In the genomic region with DNA sequence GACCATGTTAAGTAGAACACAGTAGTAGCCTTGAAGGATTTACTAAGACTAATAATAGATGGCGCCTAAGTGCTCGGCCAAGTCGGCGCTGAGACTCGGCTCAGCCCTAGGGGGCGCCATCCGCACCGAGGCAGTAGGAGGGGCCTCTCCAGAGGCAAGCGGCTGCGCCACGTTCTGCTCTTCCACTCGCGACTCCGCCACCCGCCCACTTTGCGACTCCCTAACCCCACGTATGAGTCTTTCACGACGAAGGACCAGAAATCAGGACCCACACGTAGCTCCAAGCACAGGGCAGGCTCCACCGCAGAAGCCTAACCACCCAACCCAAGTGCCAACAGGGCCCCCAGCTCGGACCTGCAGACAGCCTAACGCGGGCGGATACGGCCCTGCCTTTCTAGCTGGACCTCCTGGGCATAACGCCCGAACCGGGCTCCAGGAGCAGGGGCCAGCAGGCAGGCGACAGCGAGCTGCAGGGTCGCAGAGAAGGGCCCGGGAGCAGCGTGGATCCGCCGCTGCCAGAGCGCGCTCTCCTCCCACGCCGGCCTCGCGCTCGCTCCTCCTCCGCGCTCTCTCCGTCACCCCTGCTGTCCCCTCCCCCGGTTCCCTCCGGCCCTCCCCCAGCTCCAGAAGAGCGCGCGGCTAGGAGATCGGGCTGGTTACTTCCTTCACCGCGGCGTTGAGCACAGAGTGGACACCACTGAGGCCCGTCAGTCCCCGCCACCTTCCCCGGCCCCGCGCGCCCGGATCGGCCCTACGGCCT, we compare ENCODE assay signal across 8 mouse cellular contexts. TPM values are rescaled to one million over a fixed set of nuclear protein-coding genes. Genes with fewer than 3 reads are reported as not detected.
DNase-seq lines count a peak whose midpoint lies in the region; ATAC-seq lines count a peak whose summit lies in the region.

A gene (plus strand): TSS at position 274 of the 760 bp plus-strand sequence.

- under 1% methylated on average over 64 of the region's 64 CpGs for WGBS in intestine, embryonic 14.5 days

- peak within 1 kb of the TSS; percentile 73 for H3K4me2 ChIP-seq in intestine, embryonic 14.5 days (ENCODE audit: low read length)

- peaks cover 10% of the 10 kb centered on the region for H3K36me3 ChIP-seq in intestine, embryonic 14.5 days (ENCODE audit: control insufficient read depth, insufficient read depth, low read length)

- H3K9ac ChIP-seq in intestine, embryonic 14.5 days (ENCODE audit: low read length), result peak within 1 kb of the TSS; percentile 98

- peak; percentile 87 for ATAC-seq in intestine, embryonic 14.5 days (replicated peaks; ENCODE audit: low FRiP score, low TSS enrichment, low read depth)

- H3K27ac ChIP-seq in intestine, embryonic 14.5 days (ENCODE audit: low read depth), result peak within 1 kb of the TSS; percentile 96

- peak; percentile 92 to 98 for DNase-seq in adrenal gland, adult (ENCODE audit: inconsistent age in 2 of 2, low spot score in 1 of 2)
- DNase-seq in embryo, embryonic 10.5 days (ENCODE audit: low spot score), result peak; percentile 89
- peak; percentile 93 for DNase-seq in gastrocnemius, postnatal 25 days
- DNase-seq in intestine, embryonic 14.5 days (ENCODE audit: low spot score), result peak; percentile 95
- peak; percentile 91 to 93 for DNase-seq in left cerebral cortex, postnatal 14 days (ENCODE audit: low spot score in 2 of 2)
- peak; percentile 90 for DNase-seq in mesoderm, embryonic 11.5 days (ENCODE audit: low read depth, low spot score)
- peak; percentile 86 for DNase-seq in right cerebral cortex, postnatal 36 days (ENCODE audit: low spot score in 2 of 2)
- DNase-seq in yolk sac, embryonic 10.5 days (ENCODE audit: low spot score), result peak; percentile 94

- H3K9me3 ChIP-seq in intestine, embryonic 14.5 days (ENCODE audit: control insufficient read depth, low read length), result no peaks in the 10 kb centered on the region

- H3K27me3 ChIP-seq in intestine, embryonic 14.5 days (replicated peaks; ENCODE audit: control insufficient read depth, insufficient read depth, low read length), result no peaks in the 10 kb centered on the region

- H3K4me1 ChIP-seq in intestine, embryonic 14.5 days (replicated peaks; ENCODE audit: control insufficient read depth, insufficient read depth, low read length), result peaks cover 21% of the 10 kb centered on the region

- intact Hi-C loops in left cerebral cortex, postnatal 14 days (cut with DNase I), result loop anchor here (5.0 kb wide), 2 partner anchors 55 to 245 kb away; no protein-coding TSS in a partner anchor

- peak within 1 kb of the TSS; percentile 57 for H3K4me3 ChIP-seq in intestine, embryonic 14.5 days (ENCODE audit: low read depth, low read length)

RNA-seq across cellular contexts. Expression of the gene that starts here (rescaled TPM):
- 10 to 100 TPM; 25.4 to 29.2 TPM for total RNA-seq in gastrocnemius, postnatal 25 days (2021)
- polyA plus RNA-seq in intestine, embryonic 14.5 days (2014; fragmentation: Nextera tagmentation; extraction: Ambion mirVana), result 52.8 and 57.9 TPM in 2 replicates
- 10 to 100 TPM; 53.0 to 59.9 TPM for total RNA-seq in left cerebral cortex, postnatal 14 days (2021)

Comparison
In these comparisons a context has a peak if more than half of its experiments do, and no peak if none do; other contexts are left out.
1. Peak in every context shown above with its lines: DNase-seq, ATAC-seq, H3K4me3 ChIP-seq and H3K27ac ChIP-seq.